Mouse (Mus musculus) limb, embryonic 14.5 days (tissue): ENCODE data around the gene Fgr. TPM values are rescaled to one million over a fixed set of nuclear protein-coding genes. Genes with fewer than 3 reads are reported as not detected.

Source experiments
- ATAC-seq: fragments of 200-750 bp; cut with Nextera tagmentation; 2 replicates; pipeline ENCODE4 v1.8.0; 2017; ENCODE audit warnings: low read depth, moderate number of reproducible peaks, moderate TSS enrichment; ENCODE audit not compliant: low FRiP score
- DNase-seq: peaks from one replicate; pipeline ENCODE4 v3.0.0-alpha.2; 2015; ENCODE audit warnings: low spot score
- H3K27ac ChIP-seq: fragments of 300-500 bp; sonication (generic); replicated peaks from 2 replicates; pipeline ENCODE4 v1.5.1; 2014; ENCODE audit warnings: low read depth, mild to moderate bottlenecking, low read length, moderate library complexity, mixed read lengths
- H3K27me3 ChIP-seq: fragments of 300-500 bp; sonication (generic); 2 replicates; pipeline ENCODE4 v1.6.1; 2014; ENCODE audit warnings: low read length, mixed read lengths; ENCODE audit not compliant: control insufficient read depth, insufficient read depth
- H3K36me3 ChIP-seq: fragments of 300-500 bp; sonication (generic); 2 replicates; pipeline ENCODE4 v1.6.1; 2014; ENCODE audit warnings: mild to moderate bottlenecking, low read length, moderate library complexity, mixed read lengths; ENCODE audit not compliant: control insufficient read depth, insufficient read depth
- H3K4me1 ChIP-seq: fragments of 300-500 bp; sonication (generic); 2 replicates; pipeline ENCODE4 v1.6.1; 2014; ENCODE audit warnings: antibody characterized with exemption, low read length, mixed read lengths; ENCODE audit not compliant: control insufficient read depth, insufficient read depth
- H3K4me2 ChIP-seq: fragments of 300-500 bp; sonication (generic); replicated peaks from 2 replicates; pipeline ENCODE4 v1.6.1; 2014; ENCODE audit warnings: low read depth, mild to moderate bottlenecking, low read length, moderate library complexity; ENCODE audit not compliant: severe bottlenecking
- H3K4me3 ChIP-seq: fragments of 300-500 bp; sonication (generic); replicated peaks from 2 replicates; pipeline ENCODE4 v1.5.1; 2014; ENCODE audit warnings: low read length
- H3K9ac ChIP-seq: fragments of 300-500 bp; sonication (generic); 2 replicates; pipeline ENCODE4 v1.6.1; 2014; ENCODE audit warnings: mild to moderate bottlenecking, low read depth, low read length, moderate library complexity; ENCODE audit not compliant: severe bottlenecking
- H3K9me3 ChIP-seq: fragments of 300-500 bp; sonication (generic); 2 replicates; pipeline ENCODE4 v1.6.1; 2016; ENCODE audit warnings: low read length; ENCODE audit not compliant: control insufficient read depth
- POLR2A ChIP-seq: fragments of 200-500 bp; IDR thresholded peaks from 2 replicates; pipeline ENCODE4 v1.8.0; 2012; ENCODE audit warnings: inconsistent platforms, mild to moderate bottlenecking, moderate library complexity, borderline replicate concordance; ENCODE audit not compliant: insufficient read depth, insufficient read length; ENCODE audit errors: extremely low read depth
- WGBS: fragments of 180-500 bp; shearing (Covaris S2); extraction: QIAGEN DNeasy Blood & Tissue Kit; methylation state at CpG from one replicate; pipeline ENCODE4 v1.1.7; 2014; 5-methylcytosine and 5-hydroxymethylcytosine counted together
- polyA plus RNA-seq, 2 experiments: library from polyadenylated mRNA; depleted of rRNA in 1 of 2; stranded (reverse) in 1 of 2; unstranded in 1 of 2; fragments of >200 nt; fragmentation: Nextera tagmentation in 1 of 2; extraction: Ambion mirVana in 1 of 2; gene quantifications; 2 replicates each; pipeline versions ENCODE4 v1.2.1 to v1.2.3; 2012 to 2014

The Fgr gene
- polyA plus RNA-seq, 2 experiments, result 0.62 to 0.64 TPM

- H3K4me3 ChIP-seq, result peak overlapping the region; percentile 24
- no peaks in the 10 kb centered on the region for H3K27me3 ChIP-seq
- 5% methylated on average over 27 of the region's 28 CpGs for WGBS
- no peaks in the 10 kb centered on the region; the same call in 1 of the 2 replicates for H3K36me3 ChIP-seq
- DNase-seq (peak; percentile 63), ATAC-seq (peak; percentile 54)
- no peak for TF ChIP-seq POLR2A
- peak overlapping the region; percentile 51 for H3K4me2 ChIP-seq
- peak overlapping the region; percentile 37; the same call in 1 of the 2 replicates for H3K9ac ChIP-seq
- no peaks in the 10 kb centered on the region for H3K9me3 ChIP-seq
- peaks cover 88% of the 10 kb centered on the region for H3K4me1 ChIP-seq
- peak overlapping the region; percentile 81 for H3K27ac ChIP-seq
Observed at GRCm38 (mm10) chr4:133042651-133043635, 69.0 kb downstream of the Fgr start.

- Histone ChIP-seq H3K27ac (peak overlapping the region; percentile 81), H3K4me2 (peak overlapping the region; percentile 51; the same call in 1 of the 2 replicates), H3K9me3 (no peaks in the 10 kb centered on the region), H3K4me1 (peaks cover 91% of the 10 kb centered on the region), H3K4me3 (no peak overlapping the region), H3K27me3 (no peaks in the 10 kb centered on the region), H3K9ac (no peak overlapping the region), H3K36me3 (no peaks in the 10 kb centered on the region; the same call in 1 of the 2 replicates)
- ATAC-seq (no peak), DNase-seq (no peak)
- 36% methylated on average over 6 of the region's 6 CpGs for WGBS
- no peak for TF ChIP-seq POLR2A
Observed at GRCm38 (mm10) chr4:133043798-133044646, 70.1 kb downstream of the Fgr start.

- no peak for TF ChIP-seq POLR2A
- ATAC-seq (no peak), DNase-seq (no peak)
- 29% methylated on average over 5 of the region's 6 CpGs for WGBS
- Histone ChIP-seq H3K4me2 (0 out of 2 replicates have a peak overlapping the region, but pooled peaks have one; percentile 11), H3K4me1 (peaks cover 98% of the 10 kb centered on the region), H3K27ac (peak overlapping the region; percentile 81), H3K27me3 (no peaks in the 10 kb centered on the region), H3K36me3 (no peaks in the 10 kb centered on the region; the same call in 1 of the 2 replicates), H3K4me3 (no peak overlapping the region), H3K9me3 (no peaks in the 10 kb centered on the region), H3K9ac (no peak overlapping the region)
Observed at GRCm38 (mm10) chr4:133044647-133045094, 70.8 kb downstream of the Fgr start.

- no peak for DNase-seq
- H3K27me3 ChIP-seq, result no peaks in the 10 kb centered on the region
- H3K36me3 ChIP-seq, result no peaks in the 10 kb centered on the region; the same call in 1 of the 2 replicates
- H3K4me1 ChIP-seq, result peaks cover 99% of the 10 kb centered on the region
- 38% methylated on average over 11 of the region's 11 CpGs for WGBS
- H3K4me3 ChIP-seq, result no peak overlapping the region
- H3K9me3 ChIP-seq, result no peaks in the 10 kb centered on the region
- H3K9ac ChIP-seq, result no peak overlapping the region; the same call in 1 of the 2 replicates
- peak overlapping the region; percentile 50 for H3K27ac ChIP-seq
- 0 out of 2 replicates have a peak overlapping the region, but pooled peaks have one; percentile 15 for H3K4me2 ChIP-seq
- no peak for ATAC-seq
- no peak for TF ChIP-seq POLR2A
Observed at GRCm38 (mm10) chr4:133045771-133046474, 72.0 kb downstream of the Fgr start.
